Mouse (Mus musculus): Measurements from ENCODE around the gene Retreg1.

The Retreg1 gene

GRCm38 (mm10) chr15:25915574-25916205 lies 72.7 kb downstream of the Retreg1 start:
- in situ Hi-C loops (cut with MboI; ENCODE audit: low sequenced_read_pairs): no loop called here

GRCm38 (mm10) chr15:25916252-25916651 lies 73.3 kb downstream of the Retreg1 start:
- in situ Hi-C loops (cut with MboI; ENCODE audit: low sequenced_read_pairs): no loop called here

- in situ Hi-C loops (cut with MboI; ENCODE audit: low sequenced_read_pairs): no loop called here
Observed at GRCm38 (mm10) chr15:25918641-25919040, 75.7 kb downstream of the Retreg1 start.

GRCm38 (mm10) chr15:25919995-25920394 lies 77.0 kb downstream of the Retreg1 start:
- in situ Hi-C loops (cut with MboI; ENCODE audit: low sequenced_read_pairs): no loop called here

DNA sequence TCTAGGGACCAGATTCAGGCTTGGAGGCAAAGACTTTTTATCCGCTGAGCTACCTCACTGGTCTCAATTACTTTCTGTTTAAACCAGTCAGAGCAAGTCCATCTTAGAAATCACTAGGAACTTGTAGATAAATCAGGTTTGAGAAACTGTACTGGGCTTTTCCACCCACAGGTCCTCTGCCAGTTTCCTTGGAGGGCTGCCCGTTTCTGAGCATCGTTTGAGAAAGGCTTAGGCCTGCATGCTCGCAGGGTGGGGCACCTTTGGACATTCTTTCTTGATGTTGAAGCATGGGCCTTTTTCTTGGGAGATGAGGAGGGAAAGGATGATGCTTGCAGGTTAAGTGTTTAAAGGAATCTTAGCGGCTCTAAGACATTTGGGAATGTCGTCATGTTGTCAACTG lies 77.9 kb downstream of the Retreg1 start:
- in situ Hi-C loops (cut with MboI; ENCODE audit: low sequenced_read_pairs): no loop called here

DNA sequence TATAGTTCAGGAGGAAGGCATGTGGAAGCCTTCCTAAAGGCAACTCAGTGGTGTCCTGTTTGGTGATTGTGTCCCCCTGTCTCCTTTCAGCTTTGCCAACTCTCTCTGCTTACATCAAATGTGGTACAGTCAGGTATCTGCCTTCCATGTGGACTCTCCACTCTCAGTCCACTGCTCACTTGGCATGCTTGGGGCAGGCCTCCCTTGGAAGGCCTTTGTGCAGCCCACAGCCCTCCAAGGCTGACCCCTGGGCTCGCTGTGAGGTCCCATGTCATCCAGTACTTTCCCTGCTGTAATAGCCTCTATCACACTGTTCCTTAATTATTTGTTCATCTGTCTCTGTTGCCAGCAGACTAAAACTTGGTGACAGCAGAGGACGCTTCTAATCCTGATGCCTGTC lies 79.0 kb downstream of the Retreg1 start:
- in situ Hi-C loops (cut with MboI; ENCODE audit: low sequenced_read_pairs): no loop called here

DNA sequence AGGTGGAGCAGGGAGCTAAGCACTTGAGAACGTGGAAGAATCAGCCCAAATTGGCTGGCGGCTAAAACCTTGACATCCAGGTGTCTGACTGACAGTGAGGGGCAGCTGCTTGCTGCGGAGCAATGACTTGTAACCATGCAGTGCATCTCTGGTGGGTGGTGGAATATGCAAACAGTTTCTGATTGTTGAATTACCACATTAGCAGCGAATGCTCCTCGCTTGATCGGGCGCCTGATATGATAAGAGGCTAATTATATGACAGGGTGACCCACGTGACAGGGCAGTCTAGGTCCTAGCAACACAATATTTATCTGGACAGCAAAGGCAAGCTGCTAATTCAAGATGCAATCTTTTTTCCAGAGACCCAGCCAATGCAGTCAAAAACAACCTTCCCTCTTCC lies 80.9 kb downstream of the Retreg1 start:
- in situ Hi-C loops (cut with MboI; ENCODE audit: low sequenced_read_pairs): no loop called here

DNA sequence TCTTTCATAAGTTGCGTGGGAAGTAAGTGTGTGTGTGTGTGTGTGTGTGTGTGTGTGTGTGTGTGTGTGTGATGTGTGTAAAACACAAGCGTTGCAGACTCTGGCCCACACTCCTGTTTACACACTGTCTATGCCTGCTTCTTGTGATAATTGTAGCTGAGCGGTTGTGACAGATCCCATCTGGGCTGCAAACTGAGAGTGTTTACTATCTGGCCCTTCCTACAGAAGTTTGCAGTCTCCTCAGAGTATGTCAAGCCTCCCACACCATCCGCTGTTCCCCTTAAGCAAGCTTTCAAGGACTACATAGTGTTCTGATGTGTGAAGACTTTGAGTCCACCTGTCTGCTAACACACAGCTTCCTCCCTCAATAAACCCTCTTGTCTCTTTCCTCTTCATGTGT lies 83.2 kb downstream of the Retreg1 start:
- in situ Hi-C loops (cut with MboI; ENCODE audit: low sequenced_read_pairs): no loop called here

DNA sequence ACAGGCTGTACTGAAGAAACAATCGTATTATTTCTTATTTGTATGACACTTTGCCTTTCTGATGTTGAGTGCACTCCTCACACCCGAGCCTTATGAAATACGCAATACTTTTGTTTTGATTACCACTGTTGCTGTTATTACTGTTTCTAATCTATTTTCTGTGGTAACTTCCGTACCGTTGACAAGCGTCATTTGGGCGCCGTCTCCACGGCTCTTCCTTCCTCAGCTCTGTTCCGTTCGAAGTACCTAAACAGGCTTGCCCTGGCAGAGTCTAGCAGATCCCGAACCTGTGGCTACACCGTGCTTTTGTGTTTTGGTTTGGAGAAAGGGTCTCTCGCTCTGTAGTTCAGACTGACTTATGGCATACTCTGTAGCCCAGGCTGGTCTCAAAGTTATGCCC lies 84.1 kb downstream of the Retreg1 start:
- in situ Hi-C loops (cut with MboI; ENCODE audit: low sequenced_read_pairs): no loop called here

DNA sequence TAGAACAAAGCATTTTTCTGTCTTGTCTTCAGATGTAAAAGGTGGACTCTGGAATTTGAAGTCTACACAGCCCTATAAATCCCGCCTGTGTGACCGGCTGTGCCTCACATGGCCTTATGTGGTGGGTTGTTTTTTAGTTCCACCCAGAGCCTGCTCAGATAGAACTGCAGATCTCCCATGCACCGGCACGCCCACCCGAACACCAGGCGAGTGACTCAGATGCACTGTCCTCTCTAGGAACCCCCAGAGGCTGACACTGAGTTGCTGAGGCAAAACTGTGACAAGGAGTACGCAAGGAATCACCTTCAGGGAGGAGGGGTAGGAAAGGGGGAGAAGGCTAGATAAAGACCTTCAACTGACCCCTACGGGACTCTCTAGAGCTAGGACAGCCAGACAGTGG lies 85.0 kb downstream of the Retreg1 start:
- in situ Hi-C loops (cut with MboI; ENCODE audit: low sequenced_read_pairs): no loop called here

DNA sequence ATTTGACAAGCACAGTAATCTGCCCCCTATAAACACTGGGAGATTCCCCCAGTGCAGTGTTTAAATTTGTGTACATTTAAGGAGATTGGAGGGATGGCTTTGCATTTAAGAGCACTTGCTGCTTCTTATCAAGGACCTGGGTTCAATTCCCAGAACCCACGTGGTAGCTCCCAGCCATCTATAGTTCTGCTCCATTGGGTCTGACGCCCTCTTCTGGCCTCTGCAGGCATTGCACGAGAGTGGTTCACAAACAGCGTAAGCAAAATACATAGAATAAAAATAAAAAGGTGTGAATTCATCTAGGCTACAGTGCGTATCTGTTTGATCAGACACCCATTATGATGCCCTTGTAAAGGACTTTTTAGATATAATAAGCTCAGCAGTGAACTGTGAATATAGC lies 85.9 kb downstream of the Retreg1 start:
- in situ Hi-C loops (cut with MboI; ENCODE audit: low sequenced_read_pairs): no loop called here

- in situ Hi-C loops (cut with MboI; ENCODE audit: low sequenced_read_pairs): no loop called here
Observed at GRCm38 (mm10) chr15:25929518-25929917, 86.5 kb downstream of the Retreg1 start.

- in situ Hi-C loops (cut with MboI; ENCODE audit: low sequenced_read_pairs): no loop called here
Observed at GRCm38 (mm10) chr15:25929936-25930335, 87.0 kb downstream of the Retreg1 start.

DNA sequence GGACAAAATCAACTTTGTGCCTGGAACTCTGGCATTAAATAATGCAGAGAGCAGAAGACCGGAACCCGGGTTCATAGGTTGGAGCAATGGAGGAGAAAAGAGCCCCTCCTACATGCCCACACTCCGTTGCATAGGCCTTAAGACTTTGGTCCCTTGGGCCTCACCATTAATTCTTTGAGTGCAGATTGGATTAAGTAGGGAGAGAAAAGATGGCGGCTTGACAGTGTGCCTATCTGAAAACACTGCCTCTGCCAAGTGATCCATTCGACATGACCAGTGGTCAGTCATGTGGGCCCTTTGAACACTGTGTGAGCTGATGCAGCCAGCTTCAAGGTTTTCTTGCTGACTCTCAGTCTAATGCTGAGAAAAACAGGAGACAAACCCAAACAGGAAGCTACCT lies 87.7 kb downstream of the Retreg1 start:
- in situ Hi-C loops (cut with MboI; ENCODE audit: low sequenced_read_pairs): no loop called here

DNA sequence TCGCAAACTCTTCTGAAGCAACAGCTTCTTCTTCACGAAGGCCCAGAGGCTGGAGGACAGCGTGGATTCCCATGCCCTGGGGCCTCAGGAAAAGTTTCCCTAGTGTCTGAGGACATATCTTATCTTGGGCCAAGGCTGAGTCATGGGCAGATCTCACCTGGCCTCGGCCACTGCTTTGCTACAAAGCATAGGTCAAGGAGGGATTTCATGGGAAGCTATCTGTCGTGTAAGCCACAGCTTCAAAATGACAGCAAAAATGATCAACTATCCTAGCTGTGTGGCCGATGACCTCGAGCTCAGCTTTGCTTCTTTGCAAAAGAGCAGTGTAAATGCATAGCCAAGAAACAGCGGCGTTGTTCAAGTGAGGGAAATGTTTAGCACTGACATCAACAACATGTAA lies 89.5 kb downstream of the Retreg1 start:
- in situ Hi-C loops (cut with MboI; ENCODE audit: low sequenced_read_pairs): no loop called here

GRCm38 (mm10) chr15:25932937-25933684 lies 90.1 kb downstream of the Retreg1 start:
- in situ Hi-C loops (cut with MboI; ENCODE audit: low sequenced_read_pairs): no loop called here

GRCm38 (mm10) chr15:25933685-25934108 lies 90.7 kb downstream of the Retreg1 start:
- in situ Hi-C loops (cut with MboI; ENCODE audit: low sequenced_read_pairs): no loop called here

DNA sequence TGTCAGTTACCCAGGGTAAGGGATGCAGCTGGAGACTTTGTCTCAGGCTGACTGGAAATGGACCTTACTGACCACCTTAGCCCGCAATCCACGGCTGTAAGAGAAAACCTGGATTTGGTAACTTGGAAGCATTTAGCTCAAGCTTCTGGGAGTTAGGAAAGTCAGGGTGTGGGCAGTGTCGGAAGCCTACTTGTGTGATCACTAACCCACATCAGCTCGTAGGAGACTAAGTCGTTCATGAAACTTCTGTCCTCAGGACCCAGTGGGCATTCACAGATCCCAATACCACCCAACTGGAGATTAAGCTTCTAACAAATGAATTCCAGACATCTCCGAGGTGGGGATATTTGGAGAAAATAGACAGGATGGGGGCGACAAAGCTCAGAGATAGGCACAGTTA lies 91.4 kb downstream of the Retreg1 start:
- in situ Hi-C loops (cut with MboI; ENCODE audit: low sequenced_read_pairs): no loop called here

DNA sequence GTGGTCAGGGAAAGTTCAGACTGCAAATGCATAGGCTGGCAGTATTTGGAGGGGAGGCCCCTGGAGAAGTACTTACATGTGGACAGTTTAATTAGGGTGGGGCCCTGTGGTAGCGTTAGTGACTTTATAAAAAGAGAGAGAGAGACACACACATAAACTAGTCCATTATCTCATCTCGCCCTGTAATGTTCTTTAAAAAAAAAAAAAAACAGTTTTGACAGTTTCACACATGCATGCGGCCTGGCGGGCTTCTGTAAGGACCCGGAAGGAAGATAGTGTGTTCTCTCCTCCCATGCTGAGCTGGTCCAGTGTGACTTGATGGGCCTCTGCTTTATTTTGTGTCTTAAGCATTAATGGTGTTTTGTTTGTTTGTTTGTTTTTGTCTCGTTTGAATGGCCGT lies 95.5 kb downstream of the Retreg1 start:
- in situ Hi-C loops (cut with MboI; ENCODE audit: low sequenced_read_pairs): no loop called here

DNA sequence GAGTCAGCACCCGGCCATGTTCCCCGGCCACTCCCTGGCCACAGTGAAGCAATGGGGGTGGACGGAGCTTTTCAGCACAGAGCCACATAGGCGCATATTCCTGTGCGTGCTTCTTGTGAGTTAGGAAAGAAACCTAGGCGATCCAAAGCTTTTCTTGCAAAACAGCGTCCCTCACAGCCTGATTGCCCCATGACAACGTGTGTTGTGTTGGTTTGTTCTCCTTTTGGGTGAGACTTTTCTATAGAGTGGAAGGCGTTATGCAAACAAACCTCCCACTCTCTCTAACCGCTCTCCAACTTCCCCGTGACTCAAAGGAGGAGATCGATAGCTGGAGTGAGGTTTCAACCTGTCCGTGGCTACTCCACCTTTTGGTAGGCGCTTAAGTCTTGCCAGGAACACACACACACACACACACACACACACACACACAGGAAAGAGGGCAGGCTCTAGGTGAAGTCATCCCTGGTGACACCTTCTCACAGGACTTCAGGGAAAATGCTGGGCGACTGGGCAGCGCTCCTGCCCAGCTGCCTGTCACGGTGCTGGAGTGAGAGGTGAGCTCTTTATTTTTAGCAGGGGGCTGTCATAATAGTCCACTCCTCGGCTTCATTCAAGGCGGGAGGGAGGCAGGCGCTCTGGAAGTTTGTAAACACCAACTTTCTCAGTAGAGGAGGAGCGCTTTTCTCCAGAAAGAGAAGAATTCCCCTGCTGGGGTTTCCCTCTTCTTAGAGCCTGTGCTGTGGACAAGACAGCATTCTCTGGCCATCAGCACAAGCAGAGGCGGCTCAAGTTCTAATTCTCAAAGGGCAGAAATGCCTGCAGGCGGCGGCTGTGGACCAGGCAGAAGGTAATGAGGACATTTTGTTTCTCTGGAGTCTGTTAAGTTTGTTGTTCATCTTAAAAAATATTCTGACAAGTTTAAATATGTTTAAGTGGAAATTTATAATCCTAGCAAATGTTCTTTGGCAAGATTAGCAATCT lies 97.7 kb downstream of the Retreg1 start:
- in situ Hi-C loops (cut with MboI; ENCODE audit: low sequenced_read_pairs): loop anchor here (10.0 kb wide), 1 partner anchor 136 kb away; no protein-coding TSS in a partner anchor

DNA sequence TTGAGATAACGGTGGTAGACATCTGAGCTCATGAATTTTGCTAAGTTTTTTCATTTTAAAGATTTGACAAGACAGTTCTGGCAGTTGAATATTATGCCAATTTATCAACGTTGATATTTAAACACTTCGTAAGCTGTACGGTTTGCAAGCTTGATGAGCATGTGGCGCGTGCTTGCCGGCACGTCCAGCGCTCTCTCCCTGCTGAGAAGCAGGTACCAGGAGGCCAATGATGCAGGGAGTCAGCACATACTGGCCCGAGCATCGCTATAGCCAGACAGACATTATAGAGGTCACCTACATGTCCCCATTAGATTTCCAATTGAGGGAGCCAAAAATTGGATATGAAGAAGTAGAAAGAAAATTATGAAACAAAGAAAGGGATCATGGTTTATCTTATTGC lies 98.5 kb downstream of the Retreg1 start:
- in situ Hi-C loops (cut with MboI; ENCODE audit: low sequenced_read_pairs): loop anchor here (10.0 kb wide), 1 partner anchor 137 kb away; no protein-coding TSS in a partner anchor
